Mouse (Mus musculus): ENCODE results near the gene Gm49661. TPM values are rescaled to one million over a fixed set of nuclear protein-coding genes. Genes with fewer than 3 reads are reported as not detected.

Gene Gm49661
- polyA plus RNA-seq, 1 experiment from 2014 or later, result not detected

GRCm38 (mm10) chr8:84947241-84947545 lies 22.0 kb downstream of the Gm49661 start:
- ATAC-seq (ENCODE audit: insufficient number of reproducible peaks, insufficient read depth, low FRiP score, low read depth), result 0 out of 2 replicates have a peak, but pooled peaks have one; percentile 48
- Histone ChIP-seq H3K9ac (replicated peaks; ENCODE audit: low read depth, low read length) (no peak overlapping the region), H3K9me3 (ENCODE audit: control insufficient read depth, low read depth, low read length) (no peaks in the 10 kb centered on the region), H3K4me1 (ENCODE audit: control insufficient read depth, insufficient read depth, low read length) (0 out of 2 replicates have a peak, but pooled peaks cover 6% of the 10 kb centered on the region), H3K27ac (ENCODE audit: low read length) (no peak overlapping the region), H3K4me3 (ENCODE audit: low read depth, low read length) (no peak overlapping the region), H3K27me3 (ENCODE audit: control insufficient read depth, insufficient read depth, low read length) (peaks cover 30% of the 10 kb centered on the region), H3K4me2 (replicated peaks; ENCODE audit: low read depth, low read length) (no peak overlapping the region), H3K36me3 (ENCODE audit: control insufficient read depth, insufficient read depth, low read length) (no peaks in the 10 kb centered on the region)
- WGBS, result 15% methylated on average over 9 of the region's 9 CpGs

DNA sequence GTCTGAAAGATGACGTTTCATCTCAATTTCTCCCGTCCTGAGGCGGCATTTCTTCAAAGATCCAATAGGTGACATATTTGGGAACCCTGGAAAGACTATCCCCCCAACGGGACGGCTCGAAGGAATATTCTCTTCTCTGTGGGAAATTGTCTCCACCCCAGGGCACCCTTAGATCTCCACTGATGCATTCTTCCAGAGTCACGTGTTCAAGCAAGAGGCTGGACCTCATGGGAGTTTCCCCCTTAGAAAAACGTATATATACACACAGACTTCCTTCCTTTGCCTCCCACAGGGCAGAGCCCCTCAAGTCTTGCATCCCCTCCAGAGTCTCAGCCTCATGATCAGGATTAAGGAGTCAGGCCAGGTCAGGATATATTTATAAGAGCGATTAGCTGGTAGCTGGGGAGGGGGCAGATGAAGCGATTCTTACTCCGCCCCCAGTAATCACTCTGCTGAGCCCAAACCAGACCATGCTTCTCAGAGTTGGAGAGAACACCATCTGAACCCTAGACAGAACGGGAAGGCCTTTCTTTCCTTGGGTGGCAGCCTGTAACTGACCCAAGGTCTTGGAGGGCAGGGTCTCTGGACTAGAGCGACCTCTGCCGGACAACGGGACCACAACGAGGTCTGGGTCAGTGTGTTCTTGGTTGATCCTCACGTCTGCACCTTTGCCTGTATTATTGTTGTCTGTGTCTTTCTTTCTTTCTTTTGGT lies 22.5 kb downstream of the Gm49661 start, which contains the start of gene Rtbdn:
TSS of gene Rtbdn (plus strand) at position 464 of the 713 bp plus-strand sequence.
- Histone ChIP-seq H3K9ac (replicated peaks; ENCODE audit: low read depth, low read length) (no peak within 1 kb of the TSS), H3K4me1 (ENCODE audit: control insufficient read depth, insufficient read depth, low read length) (0 out of 2 replicates have a peak, but pooled peaks cover 6% of the 10 kb centered on the region), H3K36me3 (ENCODE audit: control insufficient read depth, insufficient read depth, low read length) (no peaks in the 10 kb centered on the region), H3K27ac (ENCODE audit: low read length) (no peak within 1 kb of the TSS), H3K4me2 (replicated peaks; ENCODE audit: low read depth, low read length) (peak within 1 kb of the TSS; percentile 64), H3K27me3 (ENCODE audit: control insufficient read depth, insufficient read depth, low read length) (peaks cover 30% of the 10 kb centered on the region), H3K4me3 (ENCODE audit: low read depth, low read length) (peak within 1 kb of the TSS; percentile 34), H3K9me3 (ENCODE audit: control insufficient read depth, low read depth, low read length) (no peaks in the 10 kb centered on the region)
- no peak for ATAC-seq (ENCODE audit: insufficient number of reproducible peaks, insufficient read depth, low FRiP score, low read depth)
- WGBS, result 14% methylated on average over 17 of the region's 17 CpGs

DNA sequence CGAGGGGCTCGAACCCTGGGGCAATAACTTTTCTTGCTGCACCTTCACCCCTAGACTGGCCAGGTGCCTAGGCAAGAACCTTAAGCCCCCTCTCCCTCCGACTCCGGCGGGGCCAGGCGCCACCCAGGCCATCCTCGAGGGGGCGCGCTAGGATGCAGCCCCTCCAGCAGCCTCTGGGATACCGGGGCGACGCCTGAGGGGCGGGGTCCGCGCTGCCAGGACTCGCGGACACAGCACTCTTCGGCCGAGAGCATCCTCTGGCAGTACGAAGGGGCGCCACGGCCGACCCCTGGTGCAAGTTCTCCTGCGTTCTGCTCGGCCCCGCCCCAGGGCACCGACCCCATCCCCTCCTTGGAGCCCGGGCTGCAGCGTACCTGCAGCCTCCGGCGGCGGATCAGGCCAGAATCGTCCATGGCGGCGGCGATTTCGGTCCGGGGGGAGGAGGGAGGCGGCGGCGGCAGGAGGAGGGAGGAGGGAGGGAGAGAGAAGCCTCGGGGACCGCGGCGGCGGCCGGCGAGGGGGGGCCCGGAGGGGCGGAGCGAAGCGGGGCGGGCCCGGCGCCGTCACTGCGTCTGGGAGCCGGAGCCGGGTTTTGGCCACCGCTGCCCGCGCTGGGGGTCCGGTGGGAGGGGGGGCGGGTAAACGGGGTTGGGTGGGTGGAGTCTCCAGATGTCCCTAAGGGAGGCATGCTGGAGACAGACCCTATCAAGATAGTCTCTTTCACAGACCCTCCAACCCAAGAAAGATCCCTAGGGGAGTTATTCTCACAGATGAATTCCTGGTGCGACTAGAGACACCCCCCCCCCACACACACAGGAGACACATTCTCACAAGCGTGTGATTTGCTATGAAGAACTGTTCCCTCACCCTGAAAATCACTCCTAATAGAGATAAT lies 23.4 kb downstream of the Gm49661 start:
- WGBS, result under 1% methylated on average over 34 of the region's 67 CpGs
- H3K27ac ChIP-seq (ENCODE audit: low read length), result no peak overlapping the region
- H3K4me3 ChIP-seq (ENCODE audit: low read depth, low read length), result peak overlapping the region; percentile 34
- peak overlapping the region; percentile 64 for H3K4me2 ChIP-seq (replicated peaks; ENCODE audit: low read depth, low read length)
- ATAC-seq (ENCODE audit: insufficient number of reproducible peaks, insufficient read depth, low FRiP score, low read depth), result 0 out of 2 replicates have a peak, but pooled peaks have one; percentile 51
- H3K9ac ChIP-seq (replicated peaks; ENCODE audit: low read depth, low read length), result no peak overlapping the region
- H3K27me3 ChIP-seq (ENCODE audit: control insufficient read depth, insufficient read depth, low read length), result peaks cover 30% of the 10 kb centered on the region
- no peaks in the 10 kb centered on the region for H3K9me3 ChIP-seq (ENCODE audit: control insufficient read depth, low read depth, low read length)
- no peaks in the 10 kb centered on the region for H3K36me3 ChIP-seq (ENCODE audit: control insufficient read depth, insufficient read depth, low read length)
- 0 out of 2 replicates have a peak, but pooled peaks cover 6% of the 10 kb centered on the region for H3K4me1 ChIP-seq (ENCODE audit: control insufficient read depth, insufficient read depth, low read length)

DNA sequence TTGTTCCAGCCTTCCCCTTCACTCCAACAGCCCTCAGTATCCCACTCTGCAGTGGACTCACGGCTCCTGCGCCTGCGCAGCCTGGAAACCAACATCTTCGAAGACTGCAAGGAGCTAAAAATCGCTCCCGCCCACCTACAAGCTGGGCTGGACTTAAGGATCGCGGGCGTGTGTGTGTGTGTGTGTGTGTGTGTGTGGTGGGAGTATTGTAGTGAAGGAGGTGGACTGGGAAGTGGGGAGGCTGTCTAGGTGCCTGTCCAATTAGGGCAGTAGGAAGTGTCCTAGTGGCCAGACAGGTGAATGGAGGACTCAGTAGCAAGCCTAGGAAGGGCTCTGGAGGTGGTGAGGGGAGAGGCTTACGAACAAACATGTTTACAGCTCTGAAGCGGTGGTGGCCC lies 24.0 kb downstream of the Gm49661 start:
- peak overlapping the region; percentile 64; the same call in 1 of the 2 replicates for H3K4me2 ChIP-seq (replicated peaks; ENCODE audit: low read depth, low read length)
- H3K9me3 ChIP-seq (ENCODE audit: control insufficient read depth, low read depth, low read length), result no peaks in the 10 kb centered on the region
- ATAC-seq (ENCODE audit: insufficient number of reproducible peaks, insufficient read depth, low FRiP score, low read depth), result no peak
- H3K27me3 ChIP-seq (ENCODE audit: control insufficient read depth, insufficient read depth, low read length), result peaks cover 30% of the 10 kb centered on the region
- H3K36me3 ChIP-seq (ENCODE audit: control insufficient read depth, insufficient read depth, low read length), result no peaks in the 10 kb centered on the region
- 9% methylated on average over 11 of the region's 11 CpGs for WGBS
- H3K9ac ChIP-seq (replicated peaks; ENCODE audit: low read depth, low read length), result no peak overlapping the region
- no peak overlapping the region for H3K27ac ChIP-seq (ENCODE audit: low read length)
- H3K4me1 ChIP-seq (ENCODE audit: control insufficient read depth, insufficient read depth, low read length), result 0 out of 2 replicates have a peak, but pooled peaks cover 6% of the 10 kb centered on the region
- no peak overlapping the region for H3K4me3 ChIP-seq (ENCODE audit: low read depth, low read length)

DNA sequence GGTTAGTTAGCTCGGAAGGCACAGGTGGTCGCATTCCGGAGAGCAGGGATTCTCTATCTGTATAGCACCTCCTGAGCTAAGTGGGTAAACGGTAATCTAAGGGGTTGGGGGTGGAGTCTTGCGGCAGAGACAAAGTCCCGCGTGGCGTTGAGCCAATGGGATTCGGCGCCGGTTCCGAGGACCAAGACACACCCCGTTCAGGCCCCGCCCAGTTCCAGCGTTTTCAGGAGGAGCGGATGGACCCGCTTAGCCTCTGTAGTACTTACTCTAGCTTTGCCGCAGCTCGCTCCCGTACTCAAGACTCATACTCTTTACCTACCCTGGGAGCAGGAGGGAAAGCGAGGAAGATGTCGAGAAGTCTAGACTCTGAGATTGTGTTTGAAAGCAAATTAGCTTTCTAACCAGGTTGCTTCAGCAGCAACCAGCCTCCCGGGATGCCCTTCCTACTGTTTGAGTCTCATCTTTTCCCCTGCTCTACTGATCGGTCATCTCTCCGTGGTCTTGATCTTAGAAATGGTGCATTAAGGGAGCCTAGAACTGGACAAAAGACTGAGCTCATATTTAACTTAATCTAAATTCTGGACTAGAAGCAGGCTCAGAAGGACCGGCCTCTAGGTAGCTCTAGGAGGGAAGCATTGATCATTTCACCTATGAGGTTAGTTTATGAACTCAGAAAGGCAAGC lies 24.6 kb downstream of the Gm49661 start:
- H3K36me3 ChIP-seq (ENCODE audit: control insufficient read depth, insufficient read depth, low read length), result no peaks in the 10 kb centered on the region
- 0 out of 2 replicates have a peak, but pooled peaks have one; percentile 56 for ATAC-seq (ENCODE audit: insufficient number of reproducible peaks, insufficient read depth, low FRiP score, low read depth)
- no peaks in the 10 kb centered on the region for H3K9me3 ChIP-seq (ENCODE audit: control insufficient read depth, low read depth, low read length)
- no peak overlapping the region for H3K27ac ChIP-seq (ENCODE audit: low read length)
- H3K27me3 ChIP-seq (ENCODE audit: control insufficient read depth, insufficient read depth, low read length), result peaks cover 30% of the 10 kb centered on the region
- H3K9ac ChIP-seq (replicated peaks; ENCODE audit: low read depth, low read length), result no peak overlapping the region
- WGBS, result 5% methylated on average over 26 of the region's 26 CpGs
- 0 out of 2 replicates have a peak, but pooled peaks cover 6% of the 10 kb centered on the region for H3K4me1 ChIP-seq (ENCODE audit: control insufficient read depth, insufficient read depth, low read length)
- no peak overlapping the region for H3K4me3 ChIP-seq (ENCODE audit: low read depth, low read length)
- peak overlapping the region; percentile 13; the same call in 1 of the 2 replicates for H3K4me2 ChIP-seq (replicated peaks; ENCODE audit: low read depth, low read length)

DNA sequence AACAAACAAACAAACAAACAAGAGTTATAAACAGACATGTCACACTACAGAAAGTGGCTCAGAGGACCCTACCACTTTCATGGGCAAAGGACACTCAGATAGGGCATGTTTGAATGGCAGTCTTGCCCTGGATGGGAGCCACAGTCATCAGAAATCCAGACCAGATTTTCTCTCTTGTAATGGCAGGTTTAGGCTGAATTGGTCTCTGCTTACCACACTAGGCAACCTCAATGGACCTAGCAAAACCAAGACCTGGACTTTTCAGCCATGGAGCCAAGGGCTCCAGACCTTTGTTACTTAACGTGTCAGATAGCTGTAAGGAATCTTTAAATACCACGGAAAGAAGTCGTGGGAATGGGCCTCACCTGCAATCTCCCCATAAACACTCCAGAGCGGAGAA lies 25.5 kb downstream of the Gm49661 start:
- Histone ChIP-seq H3K9me3 (ENCODE audit: control insufficient read depth, low read depth, low read length) (no peaks in the 10 kb centered on the region), H3K36me3 (ENCODE audit: control insufficient read depth, insufficient read depth, low read length) (no peaks in the 10 kb centered on the region), H3K27ac (ENCODE audit: low read length) (no peak overlapping the region), H3K4me1 (ENCODE audit: control insufficient read depth, insufficient read depth, low read length) (0 out of 2 replicates have a peak, but pooled peaks cover 6% of the 10 kb centered on the region), H3K4me3 (ENCODE audit: low read depth, low read length) (no peak overlapping the region), H3K9ac (replicated peaks; ENCODE audit: low read depth, low read length) (no peak overlapping the region), H3K27me3 (ENCODE audit: control insufficient read depth, insufficient read depth, low read length) (peaks cover 30% of the 10 kb centered on the region), H3K4me2 (replicated peaks; ENCODE audit: low read depth, low read length) (no peak overlapping the region)
- no peak for ATAC-seq (ENCODE audit: insufficient number of reproducible peaks, insufficient read depth, low FRiP score, low read depth)
- 18% methylated on average over 4 of the region's 4 CpGs for WGBS

- no peak overlapping the region for H3K4me3 ChIP-seq (ENCODE audit: low read depth, low read length)
- ATAC-seq (ENCODE audit: insufficient number of reproducible peaks, insufficient read depth, low FRiP score, low read depth), result no peak
- peaks cover 37% of the 10 kb centered on the region for H3K27me3 ChIP-seq (ENCODE audit: control insufficient read depth, insufficient read depth, low read length)
- 61% methylated on average over 13 of the region's 13 CpGs for WGBS
- peak overlapping the region; percentile 68; the same call in 1 of the 2 replicates for H3K4me2 ChIP-seq (replicated peaks; ENCODE audit: low read depth, low read length)
- H3K9me3 ChIP-seq (ENCODE audit: control insufficient read depth, low read depth, low read length), result no peaks in the 10 kb centered on the region
- no peaks in the 10 kb centered on the region for H3K36me3 ChIP-seq (ENCODE audit: control insufficient read depth, insufficient read depth, low read length)
- no peak overlapping the region for H3K9ac ChIP-seq (replicated peaks; ENCODE audit: low read depth, low read length)
- H3K4me1 ChIP-seq (ENCODE audit: control insufficient read depth, insufficient read depth, low read length), result peaks cover 6% of the 10 kb centered on the region; the same call in 1 of the 2 replicates
- H3K27ac ChIP-seq (ENCODE audit: low read length), result no peak overlapping the region
These were observed 31.4 kb downstream of the Gm49661 start for GRCm38 (mm10) chr8:84937620-84938485.

Data from stomach, embryonic 14.5 days (tissue).